Mouse (Mus musculus) skeletal muscle tissue, adult 2 months (tissue): ENCODE measurements around the gene Cchcr1.

Source experiments
- DNase-seq: peaks from one replicate; pipeline ENCODE4 v3.0.0-alpha.2; 2012; ENCODE audit warnings: low read depth, low spot score

The Cchcr1 gene

DNA sequence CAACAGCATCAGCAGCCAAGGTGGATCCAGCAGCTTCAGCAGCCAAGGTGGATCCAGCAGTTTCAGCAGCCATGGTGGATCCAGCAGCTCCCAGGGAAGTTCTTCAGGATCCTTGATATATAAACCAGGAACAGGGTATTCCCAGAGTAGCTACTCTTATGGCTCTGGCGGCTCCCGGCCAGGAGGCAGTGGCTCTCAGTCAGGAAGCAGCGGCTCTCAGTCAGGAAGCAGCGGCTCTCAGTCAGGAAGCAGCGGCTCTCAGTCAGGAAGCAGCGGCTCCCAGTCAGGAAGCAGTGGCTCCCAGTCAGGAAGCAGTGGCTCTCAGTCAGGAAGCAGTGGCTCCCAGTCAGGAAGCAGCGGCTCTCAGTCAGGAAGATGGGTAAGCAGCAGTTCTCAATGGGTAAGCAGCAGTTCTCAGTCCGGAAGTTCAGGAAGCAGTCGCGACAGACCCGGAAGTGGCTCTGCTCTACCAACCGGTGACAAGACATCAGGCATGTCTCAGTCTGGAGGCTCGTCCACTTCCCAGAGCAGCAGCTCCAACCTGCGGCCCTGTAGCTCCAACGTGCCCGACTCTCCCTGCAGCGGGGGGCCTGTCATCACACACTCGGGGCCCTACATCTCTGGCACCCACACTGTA, 38.0 kb downstream of the Cchcr1 start:
- no peak for DNase-seq

DNA sequence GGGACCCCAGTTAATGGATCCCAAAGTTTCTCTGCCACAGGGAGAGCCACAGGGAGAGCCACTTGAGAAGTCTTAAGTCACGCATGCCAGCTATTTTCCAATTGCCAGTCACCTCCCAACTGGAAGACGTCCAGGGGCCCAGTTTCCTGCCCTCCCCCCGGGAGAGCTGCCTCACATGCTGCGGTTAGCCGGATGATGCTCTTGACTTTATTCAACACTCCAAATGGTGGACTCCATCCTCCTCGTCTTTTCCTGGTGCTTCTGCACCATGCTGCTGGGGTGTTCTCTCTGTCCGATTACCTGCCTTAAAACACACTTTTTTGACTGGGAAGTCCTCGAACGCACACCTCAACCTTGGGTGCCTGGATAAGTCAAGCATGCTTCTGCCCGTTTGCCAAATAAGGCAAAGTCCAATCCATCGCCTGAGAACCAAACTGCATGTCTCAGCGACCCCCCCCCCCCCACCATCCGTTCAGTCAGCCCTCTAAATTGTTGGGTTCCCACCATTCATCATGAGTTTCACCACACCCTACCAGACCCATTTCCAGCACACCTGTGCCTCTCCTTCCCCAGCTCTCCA, 39.4 kb downstream of the Cchcr1 start:
- no peak for DNase-seq

DNA sequence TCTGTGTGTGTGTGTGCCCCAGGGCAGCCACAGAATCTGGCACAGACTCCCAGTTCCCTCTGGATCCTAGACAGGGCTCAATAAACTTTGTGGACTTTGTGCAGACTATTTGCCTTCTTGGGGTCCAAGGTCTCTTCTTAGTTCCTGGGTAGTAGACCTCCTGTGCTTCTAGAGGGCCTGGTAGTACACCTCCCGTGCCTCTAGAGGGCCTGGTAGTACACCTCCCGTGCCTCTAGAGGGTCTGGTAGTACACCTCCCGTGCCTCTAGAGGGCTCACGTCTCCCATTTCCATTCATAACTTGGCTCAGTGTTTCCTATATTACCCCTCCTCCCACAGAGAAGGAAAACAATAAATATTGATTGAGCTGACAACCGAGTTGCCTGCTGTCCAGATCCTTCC, 39.9 kb downstream of the Cchcr1 start:
- DNase-seq: no peak

DNA sequence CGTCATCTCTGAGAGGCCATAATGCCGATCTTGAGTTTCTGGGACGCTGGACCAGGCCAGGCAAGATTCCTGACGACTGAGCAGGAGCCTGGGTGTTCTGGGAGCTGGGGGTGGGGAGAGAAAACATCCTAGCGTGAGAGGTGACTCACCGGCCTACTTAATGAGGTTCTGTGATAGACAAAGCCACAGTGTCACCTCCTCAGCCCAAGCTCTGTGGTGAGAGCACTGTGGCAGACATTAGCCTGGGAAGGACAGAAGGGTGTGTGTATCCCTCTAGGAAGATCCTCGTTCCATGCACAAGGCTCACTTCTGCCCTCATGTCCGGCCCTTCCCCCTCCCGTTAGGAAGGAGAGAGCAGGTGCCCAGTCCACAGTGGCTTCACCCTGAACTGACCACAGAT, 40.5 kb downstream of the Cchcr1 start:
- no peak for DNase-seq

DNA sequence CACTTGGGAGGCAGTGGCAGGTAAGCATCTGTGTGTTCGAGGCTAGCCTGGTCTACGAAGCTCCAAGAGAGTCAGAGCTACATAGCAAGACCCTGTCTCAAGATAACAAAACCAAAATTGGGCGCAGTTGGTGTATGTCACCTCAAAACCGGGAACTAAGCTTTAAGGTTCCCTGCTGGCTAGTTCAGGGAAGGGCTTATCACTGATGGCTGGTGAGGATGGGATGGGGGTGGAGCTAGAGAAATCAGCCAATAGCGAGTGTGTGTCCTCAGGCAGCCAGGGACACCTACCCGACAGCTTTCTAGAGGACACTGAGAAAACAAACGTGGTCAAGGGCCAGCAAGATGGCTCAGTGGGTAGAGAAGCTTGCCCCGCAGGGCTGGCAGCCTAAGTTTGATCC, 41.3 kb downstream of the Cchcr1 start:
- no peak for DNase-seq

GRCm38 (mm10) chr17:35567150-35567549, 50.2 kb downstream of the Cchcr1 start, which contains the start of gene 2300002M23Rik:
TSS of gene 2300002M23Rik (plus strand) at chr17:35567450.
- no peak for DNase-seq

DNA sequence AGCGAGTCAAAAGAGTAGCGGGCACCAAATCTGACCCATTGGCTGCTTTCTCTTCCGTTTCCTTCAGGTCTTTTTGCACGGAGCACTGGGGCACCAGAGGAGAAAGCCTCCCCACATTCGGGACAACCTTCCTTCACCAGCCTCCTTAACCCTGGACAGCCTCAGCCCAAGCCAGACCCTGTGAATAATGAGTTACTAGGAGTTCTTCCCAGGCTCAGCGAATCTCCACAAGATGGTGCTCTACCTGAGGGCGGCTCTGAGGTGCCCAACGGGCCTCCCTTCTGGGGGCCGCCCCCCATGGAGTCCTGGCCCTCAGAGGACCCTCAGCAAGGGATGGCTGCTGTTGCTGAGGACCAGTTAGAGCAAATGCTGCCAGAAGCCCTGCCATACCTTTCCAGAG, 50.9 kb downstream of the Cchcr1 start:
- no peak for DNase-seq

DNA sequence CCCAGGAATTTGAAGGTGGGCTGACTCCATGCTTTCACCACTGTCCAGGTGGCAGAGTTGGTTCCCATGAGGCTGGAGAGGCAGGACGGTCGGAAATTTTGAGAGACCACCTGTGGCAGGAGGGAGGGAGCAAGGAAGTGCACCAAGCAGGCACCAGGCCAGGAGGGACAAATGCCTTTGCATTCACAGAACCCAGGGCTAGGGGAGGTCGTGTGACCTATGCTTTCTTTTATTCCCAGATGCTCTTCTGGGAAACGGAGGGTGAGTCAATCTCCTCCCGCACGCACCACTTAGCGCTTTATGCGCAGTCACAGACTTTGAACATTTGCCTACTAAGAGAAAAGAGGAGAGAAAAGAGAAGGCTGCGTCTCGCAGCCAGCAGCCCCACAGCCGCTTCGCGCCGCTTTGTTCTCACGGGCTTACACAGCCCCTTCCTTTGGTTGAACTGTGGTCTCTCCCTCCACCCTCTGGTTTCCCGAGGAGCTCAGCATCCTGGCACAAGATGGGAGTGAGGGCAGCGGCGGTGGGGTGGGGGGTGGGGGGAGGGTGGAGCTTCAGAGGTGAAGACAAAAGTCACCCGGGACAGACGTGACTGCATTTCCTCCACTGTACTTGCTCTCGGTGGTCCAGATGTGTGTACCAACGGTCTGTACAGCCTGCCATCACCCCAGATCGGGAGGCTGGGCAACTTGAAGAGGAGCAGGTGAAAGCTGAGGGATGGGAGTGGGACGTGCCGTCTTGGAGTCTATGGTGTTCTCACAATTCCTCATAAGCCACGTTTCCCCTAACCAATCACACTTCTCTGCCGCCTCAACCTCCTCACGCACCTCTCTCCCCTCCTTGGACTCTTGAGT, 52.4 kb downstream of the Cchcr1 start:
- no peak for DNase-seq

GRCm38 (mm10) chr17:35570836-35571235, 53.9 kb downstream of the Cchcr1 start:
- no peak for DNase-seq

DNA sequence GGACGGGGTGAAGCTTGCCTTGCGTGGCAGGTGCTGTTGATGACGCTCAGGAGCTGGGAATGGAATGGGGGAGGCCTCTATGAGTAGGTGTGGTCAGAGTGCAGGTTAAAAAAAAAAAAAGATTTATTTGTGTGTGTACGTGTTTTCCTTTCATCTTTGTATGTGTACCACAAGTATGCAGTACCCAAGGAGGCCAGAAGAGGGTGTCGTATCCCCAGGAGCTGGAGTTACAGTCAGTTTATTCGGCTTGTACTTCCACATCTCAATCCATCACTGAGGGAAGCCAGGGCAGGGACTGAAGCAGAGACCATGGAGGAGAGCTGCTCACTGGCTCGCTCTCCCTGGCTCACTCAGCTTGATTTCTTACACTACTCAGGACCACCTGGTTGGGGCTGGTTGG, 54.6 kb downstream of the Cchcr1 start:
- no peak for DNase-seq

- peak; percentile 64 for DNase-seq
Measured at GRCm38 (mm10) chr17:35578211-35578610, 61.3 kb downstream of the Cchcr1 start.
